Mouse (Mus musculus): ENCODE measurements around the gene Stk40. TPM values are rescaled to one million over a fixed set of nuclear protein-coding genes. Genes with fewer than 3 reads are reported as not detected.

Gene Stk40
- polyA plus RNA-seq, 1 experiment from 2014 or later = 19.0 TPM

DNA sequence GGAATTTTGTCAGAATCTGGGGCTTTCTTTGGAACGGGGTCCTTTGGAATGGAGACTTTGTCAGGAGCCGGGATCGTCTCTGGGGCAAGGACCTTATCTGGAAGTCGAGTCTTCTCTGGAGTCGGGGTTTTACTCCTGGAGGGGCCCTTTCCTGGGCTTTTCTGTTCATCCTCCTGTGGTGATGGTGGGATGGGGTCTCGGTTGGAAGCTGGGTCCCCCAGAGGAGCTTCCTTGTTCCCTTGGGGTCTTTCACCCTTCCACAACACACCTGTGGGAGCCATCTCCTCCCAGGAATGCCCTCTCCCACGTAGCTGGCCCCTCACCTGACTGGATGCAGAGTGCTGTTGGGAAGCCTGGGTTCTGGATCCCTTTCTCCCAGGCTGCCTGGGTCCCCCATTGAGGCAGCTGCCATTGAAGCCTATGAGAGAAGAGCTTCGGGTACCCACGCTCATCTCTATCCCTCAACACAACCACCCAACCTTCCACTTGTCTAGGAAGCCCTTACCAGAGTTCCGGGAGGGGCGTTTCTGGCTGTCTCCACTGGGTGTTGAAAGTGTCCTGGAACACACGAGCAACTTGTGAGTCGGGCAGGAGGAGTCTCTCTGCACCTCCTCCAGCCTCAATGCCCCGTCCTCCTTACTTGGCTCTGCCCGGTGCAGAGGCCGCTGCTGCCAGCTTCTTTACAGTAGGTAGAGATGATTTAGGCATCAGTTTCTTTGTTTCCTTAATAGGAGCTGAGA lies 48.1 kb downstream of the Stk40 start:
- peaks cover 25% of the 10 kb centered on the region for H3K27me3 ChIP-seq (ENCODE audit: control insufficient read depth, insufficient read depth, low read length)
- H3K9me3 ChIP-seq (ENCODE audit: control insufficient read depth, low read length) = no peaks in the 10 kb centered on the region
- ATAC-seq (ENCODE audit: low FRiP score) (no peak), DNase-seq (ENCODE audit: low spot score) (no peak)
- H3K4me2 ChIP-seq (replicated peaks; ENCODE audit: low read depth, low read length) = no peak overlapping the region
- no peak overlapping the region for H3K27ac ChIP-seq (ENCODE audit: low read depth, low read length)
- H3K9ac ChIP-seq (ENCODE audit: low read depth, low read length) = no peak overlapping the region
- no peak overlapping the region for H3K4me3 ChIP-seq (ENCODE audit: low read depth, low read length)
- peaks cover 12% of the 10 kb centered on the region for H3K4me1 ChIP-seq (replicated peaks; ENCODE audit: control insufficient read depth, insufficient read depth, low read length)
- no peaks in the 10 kb centered on the region for H3K36me3 ChIP-seq (ENCODE audit: control insufficient read depth, insufficient read depth, low read length)
- WGBS = 83% methylated on average over 16 of the region's 16 CpGs

GRCm38 (mm10) chr4:126152864-126153263 lies 49.1 kb downstream of the Stk40 start:
- Histone ChIP-seq H3K9me3 (ENCODE audit: control insufficient read depth, low read length) (no peaks in the 10 kb centered on the region), H3K4me2 (replicated peaks; ENCODE audit: low read depth, low read length) (no peak overlapping the region), H3K4me3 (ENCODE audit: low read depth, low read length) (no peak overlapping the region), H3K36me3 (ENCODE audit: control insufficient read depth, insufficient read depth, low read length) (no peaks in the 10 kb centered on the region), H3K27me3 (ENCODE audit: control insufficient read depth, insufficient read depth, low read length) (peaks cover 22% of the 10 kb centered on the region), H3K27ac (ENCODE audit: low read depth, low read length) (no peak overlapping the region), H3K9ac (ENCODE audit: low read depth, low read length) (no peak overlapping the region), H3K4me1 (replicated peaks; ENCODE audit: control insufficient read depth, insufficient read depth, low read length) (peaks cover 9% of the 10 kb centered on the region; the same call in 1 of the 2 replicates)
- WGBS = 62% methylated on average over 14 of the region's 14 CpGs
- no peak for ATAC-seq (ENCODE audit: low FRiP score)
- no peak for DNase-seq (ENCODE audit: low spot score)

DNA sequence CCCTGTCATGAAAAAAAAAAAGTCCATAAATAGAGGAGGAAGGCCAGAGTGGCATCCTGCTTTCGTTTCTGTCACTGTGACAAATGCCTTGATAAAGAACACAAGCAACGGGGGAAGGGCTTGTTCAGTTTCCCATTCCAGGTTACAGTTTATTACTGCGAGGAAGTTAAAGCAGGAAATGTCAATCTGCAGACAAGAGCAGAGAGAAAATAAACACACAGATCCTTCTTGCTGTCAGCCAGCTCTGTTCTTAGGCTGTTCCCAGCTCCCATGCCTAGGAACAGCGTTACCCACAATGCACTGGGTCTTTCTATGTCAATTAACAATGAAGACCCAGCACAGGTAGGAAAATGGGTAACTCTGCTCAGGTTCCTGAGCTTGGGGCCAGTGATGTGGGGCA lies 51.4 kb downstream of the Stk40 start:
- DNase-seq (ENCODE audit: low spot score) = no peak

GRCm38 (mm10) chr4:126155869-126156268 lies 52.1 kb downstream of the Stk40 start:
- 59% methylated on average over 2 of the region's 2 CpGs for WGBS
- no peak overlapping the region for H3K9ac ChIP-seq (ENCODE audit: low read depth, low read length)
- no peaks in the 10 kb centered on the region for H3K9me3 ChIP-seq (ENCODE audit: control insufficient read depth, low read length)
- H3K4me1 ChIP-seq (replicated peaks; ENCODE audit: control insufficient read depth, insufficient read depth, low read length) = no peaks in the 10 kb centered on the region
- H3K27me3 ChIP-seq (ENCODE audit: control insufficient read depth, insufficient read depth, low read length) = no peaks in the 10 kb centered on the region
- peak overlapping the region; percentile 49; the same call in 1 of the 2 replicates for H3K27ac ChIP-seq (ENCODE audit: low read depth, low read length)
- H3K4me3 ChIP-seq (ENCODE audit: low read depth, low read length) = no peak overlapping the region
- ATAC-seq (ENCODE audit: low FRiP score) (no peak), DNase-seq (ENCODE audit: low spot score) (no peak)
- H3K4me2 ChIP-seq (replicated peaks; ENCODE audit: low read depth, low read length) = no peak overlapping the region
- H3K36me3 ChIP-seq (ENCODE audit: control insufficient read depth, insufficient read depth, low read length) = no peaks in the 10 kb centered on the region

More for the DNA sequence above, 51.4 kb downstream of the Stk40 start:
- ATAC-seq (ENCODE audit: low FRiP score) = no peak
- 63% methylated on average over 4 of the region's 4 CpGs for WGBS
- Histone ChIP-seq H3K4me3 (ENCODE audit: low read depth, low read length) (no peak overlapping the region), H3K36me3 (ENCODE audit: control insufficient read depth, insufficient read depth, low read length) (no peaks in the 10 kb centered on the region), H3K27ac (ENCODE audit: low read depth, low read length) (peak overlapping the region; percentile 49; the same call in 1 of the 2 replicates), H3K27me3 (ENCODE audit: control insufficient read depth, insufficient read depth, low read length) (peaks cover 1% of the 10 kb centered on the region; the same call in 1 of the 2 replicates), H3K4me1 (replicated peaks; ENCODE audit: control insufficient read depth, insufficient read depth, low read length) (no peaks in the 10 kb centered on the region), H3K4me2 (replicated peaks; ENCODE audit: low read depth, low read length) (no peak overlapping the region), H3K9me3 (ENCODE audit: control insufficient read depth, low read length) (no peaks in the 10 kb centered on the region), H3K9ac (ENCODE audit: low read depth, low read length) (no peak overlapping the region)

DNA sequence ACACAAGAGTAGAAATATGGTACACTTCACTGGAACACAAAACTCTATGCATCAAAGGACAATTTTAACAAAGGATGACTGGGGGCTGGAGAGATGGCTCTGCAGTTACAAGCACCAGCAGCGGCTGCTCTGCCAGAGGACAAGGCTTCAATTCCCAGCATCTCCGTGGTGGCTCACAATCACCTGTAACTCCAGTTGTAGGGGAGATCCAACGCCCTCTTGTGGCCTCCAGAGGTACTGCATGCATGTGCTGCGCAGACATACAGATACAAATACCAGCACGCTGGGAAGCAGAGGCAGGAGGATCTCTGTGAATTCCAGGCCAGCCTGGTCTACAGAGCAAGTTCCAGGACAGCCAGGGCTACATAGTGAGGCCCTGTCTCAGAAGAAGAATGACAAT lies 52.9 kb downstream of the Stk40 start:
- H3K9ac ChIP-seq (ENCODE audit: low read depth, low read length) = no peak overlapping the region
- H3K27ac ChIP-seq (ENCODE audit: low read depth, low read length) = no peak overlapping the region

GRCm38 (mm10) chr4:126157562-126157961 lies 53.8 kb downstream of the Stk40 start:
- DNase-seq (ENCODE audit: low spot score) (no peak), ATAC-seq (ENCODE audit: low FRiP score) (no peak)
- H3K36me3 ChIP-seq (ENCODE audit: control insufficient read depth, insufficient read depth, low read length) = no peaks in the 10 kb centered on the region
- H3K4me3 ChIP-seq (ENCODE audit: low read depth, low read length) = no peak overlapping the region
- H3K27ac ChIP-seq (ENCODE audit: low read depth, low read length) = no peak overlapping the region
- no peaks in the 10 kb centered on the region for H3K27me3 ChIP-seq (ENCODE audit: control insufficient read depth, insufficient read depth, low read length)
- H3K4me1 ChIP-seq (replicated peaks; ENCODE audit: control insufficient read depth, insufficient read depth, low read length) = no peaks in the 10 kb centered on the region
- 90% methylated on average over 6 of the region's 6 CpGs for WGBS
- H3K4me2 ChIP-seq (replicated peaks; ENCODE audit: low read depth, low read length) = no peak overlapping the region
- H3K9me3 ChIP-seq (ENCODE audit: control insufficient read depth, low read length) = no peaks in the 10 kb centered on the region
- H3K9ac ChIP-seq (ENCODE audit: low read depth, low read length) = no peak overlapping the region

More for the DNA sequence above, 52.9 kb downstream of the Stk40 start:
- Histone ChIP-seq H3K4me1 (replicated peaks; ENCODE audit: control insufficient read depth, insufficient read depth, low read length) (no peaks in the 10 kb centered on the region), H3K36me3 (ENCODE audit: control insufficient read depth, insufficient read depth, low read length) (no peaks in the 10 kb centered on the region), H3K27me3 (ENCODE audit: control insufficient read depth, insufficient read depth, low read length) (no peaks in the 10 kb centered on the region), H3K9me3 (ENCODE audit: control insufficient read depth, low read length) (no peaks in the 10 kb centered on the region), H3K4me3 (ENCODE audit: low read depth, low read length) (no peak overlapping the region), H3K4me2 (replicated peaks; ENCODE audit: low read depth, low read length) (no peak overlapping the region)
- ATAC-seq (ENCODE audit: low FRiP score) (no peak), DNase-seq (ENCODE audit: low spot score) (peak; percentile 36)
- 58% methylated on average over 5 of the region's 5 CpGs for WGBS

- Histone ChIP-seq H3K4me1 (replicated peaks; ENCODE audit: control insufficient read depth, insufficient read depth, low read length) (0 out of 2 replicates have a peak, but pooled peaks cover 6% of the 10 kb centered on the region), H3K27me3 (ENCODE audit: control insufficient read depth, insufficient read depth, low read length) (no peaks in the 10 kb centered on the region), H3K4me3 (ENCODE audit: low read depth, low read length) (no peak overlapping the region), H3K9ac (ENCODE audit: low read depth, low read length) (no peak overlapping the region), H3K4me2 (replicated peaks; ENCODE audit: low read depth, low read length) (no peak overlapping the region), H3K36me3 (ENCODE audit: control insufficient read depth, insufficient read depth, low read length) (no peaks in the 10 kb centered on the region), H3K27ac (ENCODE audit: low read depth, low read length) (no peak overlapping the region), H3K9me3 (ENCODE audit: control insufficient read depth, low read length) (no peaks in the 10 kb centered on the region)
- 71% methylated on average over 8 of the region's 8 CpGs for WGBS
- no peak for ATAC-seq (ENCODE audit: low FRiP score)
- no peak for DNase-seq (ENCODE audit: low spot score)
Measured at GRCm38 (mm10) chr4:126159455-126159854, 55.7 kb downstream of the Stk40 start.

GRCm38 (mm10) chr4:126160981-126161380 lies 57.2 kb downstream of the Stk40 start:
- no peak overlapping the region for H3K27ac ChIP-seq (ENCODE audit: low read depth, low read length)
- no peak overlapping the region for H3K9ac ChIP-seq (ENCODE audit: low read depth, low read length)
- no peaks in the 10 kb centered on the region for H3K36me3 ChIP-seq (ENCODE audit: control insufficient read depth, insufficient read depth, low read length)
- DNase-seq (ENCODE audit: low spot score) (no peak), ATAC-seq (ENCODE audit: low FRiP score) (no peak)
- H3K4me2 ChIP-seq (replicated peaks; ENCODE audit: low read depth, low read length) = no peak overlapping the region
- no peak overlapping the region for H3K4me3 ChIP-seq (ENCODE audit: low read depth, low read length)
- no peaks in the 10 kb centered on the region for H3K27me3 ChIP-seq (ENCODE audit: control insufficient read depth, insufficient read depth, low read length)
- 89% methylated on average over 8 of the region's 8 CpGs for WGBS
- H3K9me3 ChIP-seq (ENCODE audit: control insufficient read depth, low read length) = no peaks in the 10 kb centered on the region
- H3K4me1 ChIP-seq (replicated peaks; ENCODE audit: control insufficient read depth, insufficient read depth, low read length) = 0 out of 2 replicates have a peak, but pooled peaks cover 6% of the 10 kb centered on the region

- no peaks in the 10 kb centered on the region for H3K27me3 ChIP-seq (ENCODE audit: control insufficient read depth, insufficient read depth, low read length)
- ATAC-seq (ENCODE audit: low FRiP score) = no peak
- H3K4me3 ChIP-seq (ENCODE audit: low read depth, low read length) = no peak overlapping the region
- H3K9me3 ChIP-seq (ENCODE audit: control insufficient read depth, low read length) = no peaks in the 10 kb centered on the region
- H3K4me2 ChIP-seq (replicated peaks; ENCODE audit: low read depth, low read length) = no peak overlapping the region
- WGBS = 92% methylated on average over 6 of the region's 6 CpGs
- H3K4me1 ChIP-seq (replicated peaks; ENCODE audit: control insufficient read depth, insufficient read depth, low read length) = 0 out of 2 replicates have a peak, but pooled peaks cover 6% of the 10 kb centered on the region
- H3K36me3 ChIP-seq (ENCODE audit: control insufficient read depth, insufficient read depth, low read length) = peaks cover 1% of the 10 kb centered on the region; the same call in 1 of the 2 replicates
- H3K9ac ChIP-seq (ENCODE audit: low read depth, low read length) = no peak overlapping the region
- no peak overlapping the region for H3K27ac ChIP-seq (ENCODE audit: low read depth, low read length)
- no peak for DNase-seq (ENCODE audit: low spot score)
Measured at GRCm38 (mm10) chr4:126161456-126161855, 57.7 kb downstream of the Stk40 start.
